In genomic region chr7:116857744-116858143, GRCm38 (mm10) we compare ENCODE assay signal across 24 mouse cellular contexts.
A peak's percentile ranks its signal among the peaks of the same experiment; 100 is the strongest.
DNase-seq lines count a peak whose midpoint lies in the region; ATAC-seq lines count a peak whose summit lies in the region.
"Had no signal": no experiment of that assay in that cellular context is flagged by ENCODE, and none has a peak within 500 bp of the region (broad histone marks: within the 10 kb centered on the region; RNA-seq: fewer than 3 reads in every experiment).

No protein-coding gene starts in this region.

- no peak for DNase-seq in frontal cortex, postnatal 25 days (ENCODE audit: low spot score in 2 of 2)
- DNase-seq in kidney, postnatal 25 days, result no peak
- DNase-seq in left cerebral cortex, adult 18-20 months (ENCODE audit: low spot score in 2 of 2), result peak; percentile 1 to 16
- DNase-seq in left cerebral cortex, adult 8-10 months (ENCODE audit: low spot score in 2 of 2), result no peak
- DNase-seq in cerebellum, postnatal 14 days, result no peak
- DNase-seq: adrenal gland, postnatal 10 days; B cell, adult 2 months; cerebellum, adult 11-12 months; cerebellum, adult 9-10 months; cerebellum, postnatal 36 days; gastrocnemius, postnatal 14 days; heart, adult 2 months; heart, postnatal 14 days had no signal

- no peak overlapping the region for H3K9ac ChIP-seq in kidney, embryonic 16.5 days (replicated peaks; ENCODE audit: low read length)
- H3K9ac ChIP-seq: embryonic facial prominence, embryonic 13.5 days; forebrain, embryonic 12.5 days; heart, embryonic 15.5 days; hindbrain, embryonic 13.5 days had no signal

- peak; percentile 64 for ATAC-seq in frontal cortex, adult (ENCODE audit: low TSS enrichment)
- peak; percentile 67; the same call in 1 of the 2 replicates for ATAC-seq in kidney, embryonic 16.5 days (ENCODE audit: low FRiP score, low TSS enrichment)
- ATAC-seq: CD4-positive, CD25-positive, alpha-beta regulatory T cell, adult 4 months; forebrain, embryonic 16.5 days; hindbrain, postnatal 0 days had no signal

- peaks cover 6% of the 10 kb centered on the region; the same call in 1 of the 2 replicates for H3K4me1 ChIP-seq in kidney, embryonic 16.5 days (ENCODE audit: insufficient read depth, low read length)
- H3K4me1 ChIP-seq: forebrain, embryonic 12.5 days; heart, embryonic 15.5 days; hindbrain, embryonic 13.5 days had no signal

- WGBS in kidney, embryonic 16.5 days, result 22% methylated on average over 4 of the region's 4 CpGs

- peaks cover 4% of the 10 kb centered on the region; the same call in 1 of the 2 replicates for H3K9me3 ChIP-seq in kidney, embryonic 16.5 days (ENCODE audit: low read length)
- H3K9me3 ChIP-seq: embryonic facial prominence, embryonic 13.5 days; forebrain, embryonic 12.5 days; heart, embryonic 15.5 days; hindbrain, embryonic 13.5 days had no signal

- H3K4me2 ChIP-seq in kidney, embryonic 16.5 days (replicated peaks; ENCODE audit: low read depth, low read length), result no peak overlapping the region
- H3K4me2 ChIP-seq: embryonic facial prominence, embryonic 13.5 days; forebrain, embryonic 12.5 days; heart, embryonic 11.5 days; heart, embryonic 15.5 days; hindbrain, embryonic 13.5 days had no signal

- no peak overlapping the region for H3K4me3 ChIP-seq in kidney, embryonic 16.5 days (ENCODE audit: low read length)
- H3K4me3 ChIP-seq: embryonic facial prominence, embryonic 13.5 days; forebrain, embryonic 12.5 days; heart, adult 2 months; heart, embryonic 15.5 days; hindbrain, embryonic 13.5 days had no signal

- H3K27me3 ChIP-seq in kidney, embryonic 16.5 days (ENCODE audit: insufficient read depth, low read length), result no peaks in the 10 kb centered on the region
- H3K27me3 ChIP-seq: embryonic facial prominence, embryonic 13.5 days; forebrain, embryonic 12.5 days; heart, embryonic 15.5 days; hindbrain, embryonic 13.5 days had no signal

- H3K36me3 ChIP-seq in kidney, embryonic 16.5 days (ENCODE audit: insufficient read depth, low read length), result no peaks in the 10 kb centered on the region
- H3K36me3 ChIP-seq: embryonic facial prominence, embryonic 13.5 days; forebrain, embryonic 12.5 days; G1E; heart, embryonic 15.5 days; hindbrain, embryonic 13.5 days had no signal

- H3K27ac ChIP-seq in kidney, embryonic 16.5 days (ENCODE audit: low read length), result no peak overlapping the region
- H3K27ac ChIP-seq: embryonic facial prominence, embryonic 13.5 days; forebrain, embryonic 12.5 days; heart, adult 2 months; heart, embryonic 15.5 days; hindbrain, embryonic 13.5 days; hindbrain, postnatal 0 days had no signal

Comparison
In these comparisons a context has a peak if more than half of its experiments do, and no peak if none do; other contexts are left out.
1. DNase-seq: peak in left cerebral cortex, adult 18-20 months (2 of 2); none in frontal cortex, postnatal 25 days (0 of 2), kidney, postnatal 25 days (0 of 2), left cerebral cortex, adult 8-10 months (0 of 2) and cerebellum, postnatal 14 days (0 of 2).